Mouse (Mus musculus): ENCODE results near the gene Tmem86a.

GRCm38 (mm10) chr7:47030517-47031193 lies 19.7 kb upstream of the Tmem86a start:
- no peak for TF ChIP-seq GATA1 (IDR thresholded peaks at IDR 0.05; ENCODE audit: borderline replicate concordance, low read length)
- no peak for TF ChIP-seq FLI1 (IDR thresholded peaks at IDR 0.05; ENCODE audit: low read length)
